Mouse (Mus musculus) T-cell, adult 66 days (primary cell): ENCODE measurements around the gene Gm11555. TPM values are rescaled to one million over a fixed set of nuclear protein-coding genes. Genes with fewer than 3 reads are reported as not detected.

Experiments
- total RNA-seq, 2 experiments: library from RNA; stranded (reverse); gene quantifications; 3 replicates in 1 of 2; 4 replicates in 1 of 2; pipeline ENCODE4 v1.2.4; 2023

The Gm11555 gene
- not detected for total RNA-seq

DNA sequence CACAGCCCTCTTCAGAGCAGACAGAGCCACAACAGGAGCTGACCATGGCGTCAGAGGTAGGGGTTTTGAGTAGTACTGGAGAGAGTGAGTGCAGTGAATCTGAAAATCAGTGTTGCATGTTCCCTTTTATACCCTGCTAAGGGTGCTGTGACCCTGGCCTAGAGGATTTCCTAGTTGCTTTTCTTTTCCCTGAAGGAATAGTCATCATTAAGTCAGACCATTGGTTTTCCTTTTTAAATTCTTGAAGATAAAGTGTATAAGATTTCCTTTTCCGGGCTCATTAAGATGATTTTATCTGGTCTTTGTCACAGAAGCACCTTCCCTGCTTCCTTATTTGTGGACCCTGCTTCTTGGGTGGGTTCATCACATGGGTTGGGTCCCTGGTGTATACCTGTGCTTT, at the start of gene Gm11555:
Gene Gm11555 (minus strand): TSS at position 101 of the 400 bp plus-strand sequence.

DNA sequence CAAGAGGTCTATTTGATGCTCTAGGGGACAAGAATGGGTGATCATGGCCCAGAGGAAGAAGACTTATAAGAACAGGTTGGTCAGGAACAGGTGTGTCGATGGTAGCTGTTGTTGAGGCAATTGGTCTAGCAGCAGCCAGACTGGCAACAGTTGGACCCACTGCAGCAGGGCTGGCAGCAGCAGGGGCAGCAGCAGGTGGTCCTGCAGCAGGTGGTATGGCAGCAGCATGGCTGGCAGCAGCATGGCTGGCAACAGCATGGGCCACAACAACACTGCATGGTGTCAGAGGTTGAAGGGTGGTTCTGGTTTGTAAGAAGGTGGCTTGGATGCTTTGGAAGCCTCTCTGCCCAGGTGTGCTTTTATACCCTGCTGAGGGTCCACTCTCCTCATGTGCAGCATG, 40.4 kb upstream of the Gm11555 start, which contains the start of gene Gm14190:
Gene Gm14190 (minus strand): TSS at position 278 of the 400 bp plus-strand sequence.

GRCm38 (mm10) chr11:99665860-99666259, 15.8 kb upstream of the Gm11555 start, which contains the start of gene Krtap4-6:
TSS of gene Krtap4-6 (minus strand) at chr11:99665960.

GRCm38 (mm10) chr11:99658467-99659010, 8.5 kb upstream of the Gm11555 start, which contains the start of gene Gm11563:
TSS of gene Gm11563 (minus strand) at chr11:99658960.

GRCm38 (mm10) chr11:99643635-99644139, 6.3 kb downstream of the Gm11555 start, which contains the start of gene Krtap4-7:
TSS of gene Krtap4-7 (minus strand) at chr11:99644089.

DNA sequence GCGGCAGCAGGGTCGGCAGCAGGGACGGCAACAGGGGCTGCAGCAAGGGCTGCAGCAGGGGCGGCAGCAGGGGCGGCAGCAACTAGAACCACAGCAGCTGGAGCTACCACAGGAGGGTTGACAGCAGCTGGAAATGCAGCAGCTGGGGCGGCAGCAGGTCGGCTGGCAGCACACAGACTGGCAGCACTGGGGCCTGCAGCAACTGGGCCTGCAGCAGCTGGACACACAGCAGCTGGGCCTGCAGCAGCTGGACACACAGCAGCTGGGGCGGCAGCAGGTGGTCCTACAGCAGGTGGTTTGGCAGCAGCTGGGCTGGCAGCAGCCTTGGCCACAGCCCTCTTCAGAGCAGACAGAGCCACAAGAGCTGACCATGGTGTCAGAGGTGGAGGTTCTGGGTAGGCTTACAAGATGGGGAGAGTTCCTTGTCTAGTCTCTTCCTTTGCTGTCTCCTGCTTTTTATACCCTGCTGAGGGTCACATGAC, 15.3 kb downstream of the Gm11555 start, which contains the start of gene Krtap4-2:
Gene Krtap4-2 (minus strand): TSS at position 432 of the 482 bp plus-strand sequence.

GRCm38 (mm10) chr11:99628138-99628537, 21.9 kb downstream of the Gm11555 start, which contains the start of gene Krtap4-1:
TSS of gene Krtap4-1 (minus strand) at chr11:99628238.

GRCm38 (mm10) chr11:99620335-99620734, 29.7 kb downstream of the Gm11555 start, which contains the start of gene Gm11562:
TSS of gene Gm11562 (minus strand) at chr11:99620435.

GRCm38 (mm10) chr11:99614796-99615363, 35.2 kb downstream of the Gm11555 start, which contains the start of gene Krtap2-4:
TSS of gene Krtap2-4 (minus strand) at chr11:99614846.

DNA sequence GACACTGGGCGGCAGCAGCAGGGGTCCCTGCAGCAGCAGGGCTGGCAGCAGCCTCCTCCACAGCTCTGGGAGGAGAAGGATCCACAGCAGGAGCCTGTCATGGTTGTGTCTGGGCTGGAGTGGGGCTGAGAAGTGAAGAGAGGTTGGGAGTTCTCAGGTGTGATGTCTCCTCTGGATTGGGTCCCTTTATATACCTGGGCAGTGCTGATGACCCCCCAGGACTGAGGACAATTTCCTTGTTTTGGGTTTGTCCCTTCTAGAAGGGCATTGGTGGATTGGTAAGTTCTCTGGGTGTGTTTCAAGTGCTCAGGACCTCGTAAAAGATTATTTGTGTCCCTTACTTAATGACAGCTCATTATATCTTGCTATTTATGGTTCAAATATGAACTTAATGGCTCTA, 39.9 kb downstream of the Gm11555 start, which contains the start of gene Gm11937:
Gene Gm11937 (minus strand): TSS at position 101 of the 400 bp plus-strand sequence.

DNA sequence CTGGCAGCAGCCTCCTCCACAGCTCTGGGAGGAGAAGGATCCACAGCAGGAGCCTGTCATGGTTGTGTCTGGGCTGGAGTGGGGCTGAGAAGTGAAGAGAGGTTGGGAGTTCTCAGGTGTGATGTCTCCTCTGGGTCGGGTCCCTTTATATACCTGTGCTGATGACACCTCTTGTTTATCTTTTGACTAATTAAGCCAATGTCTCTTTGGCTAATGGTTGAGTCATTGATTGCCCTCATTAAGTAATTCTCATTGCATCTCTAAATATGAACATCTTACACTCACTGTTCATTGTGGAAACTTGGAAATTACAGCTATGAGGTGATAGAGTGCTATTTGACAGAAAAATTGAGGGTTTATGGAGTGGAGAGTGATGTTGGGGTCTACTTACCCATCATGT, 46.8 kb downstream of the Gm11555 start, which contains the start of gene Gm11938:
Gene Gm11938 (minus strand): TSS at position 101 of the 400 bp plus-strand sequence.

Other genes with a start within 250 kb of the Gm11555 start
- not detected for gene Krt12, start 228.0 kb downstream of the Gm11555 start, total RNA-seq
- not detected for gene Krt20, start 212.1 kb downstream of the Gm11555 start, total RNA-seq
- gene Krt23, start 157.1 kb downstream of the Gm11555 start, total RNA-seq = not detected
- not detected for gene Krt39, start 128.9 kb downstream of the Gm11555 start, total RNA-seq
- gene Krt40, start 107.1 kb downstream of the Gm11555 start, total RNA-seq = not detected
- not detected for gene Krtap3-3, start 99.4 kb downstream of the Gm11555 start, total RNA-seq
- not detected for gene Krtap3-2, start 93.4 kb downstream of the Gm11555 start, total RNA-seq
- gene Gm11939, start 90.8 kb downstream of the Gm11555 start, total RNA-seq = not detected
- not detected for gene Krtap3-1, start 83.6 kb downstream of the Gm11555 start, total RNA-seq
- gene Krtap1-5, start 69.2 kb downstream of the Gm11555 start, total RNA-seq = not detected
- not detected for gene Krtap1-4, start 66.6 kb downstream of the Gm11555 start, total RNA-seq
- not detected for gene Krtap1-3, start 58.9 kb downstream of the Gm11555 start, total RNA-seq
- not detected for gene Krtap9-3, start 52.1 kb downstream of the Gm11555 start, total RNA-seq
- not detected for gene Gm11938, start 46.9 kb downstream of the Gm11555 start, total RNA-seq
- gene Gm11937, start 40.0 kb downstream of the Gm11555 start, total RNA-seq = not detected
- not detected for gene Krtap2-4, start 35.4 kb downstream of the Gm11555 start, total RNA-seq
- not detected for gene Gm11562, start 29.8 kb downstream of the Gm11555 start, total RNA-seq
- gene Krtap4-1, start 22.0 kb downstream of the Gm11555 start, total RNA-seq = not detected
- gene Krtap4-2, start 15.2 kb downstream of the Gm11555 start, total RNA-seq = not detected
- not detected for gene Krtap4-7, start 6.1 kb downstream of the Gm11555 start, total RNA-seq
- gene Gm11563, start 8.7 kb upstream of the Gm11555 start, total RNA-seq = not detected
- not detected for gene Krtap4-6, start 15.7 kb upstream of the Gm11555 start, total RNA-seq
- not detected for gene Gm14190, start 40.5 kb upstream of the Gm11555 start, total RNA-seq
- not detected for gene Gm14180, start 84.1 kb upstream of the Gm11555 start, total RNA-seq
- gene Gm11595, start 122.7 kb upstream of the Gm11555 start, total RNA-seq = not detected
- gene Krtap4-8, start 130.5 kb upstream of the Gm11555 start, total RNA-seq = not detected
- gene Krtap4-9, start 135.0 kb upstream of the Gm11555 start, total RNA-seq = not detected
- not detected for gene Gm11596, start 143.2 kb upstream of the Gm11555 start, total RNA-seq
- not detected for gene Gm11569, start 148.7 kb upstream of the Gm11555 start, total RNA-seq
- not detected for gene Gm11554, start 154.2 kb upstream of the Gm11555 start, total RNA-seq
- not detected for gene Krtap4-13, start 159.7 kb upstream of the Gm11555 start, total RNA-seq
- gene Gm11564, start 165.4 kb upstream of the Gm11555 start, total RNA-seq = not detected
- not detected for gene 2300003K06Rik, start 187.8 kb upstream of the Gm11555 start, total RNA-seq
- gene Krtap4-16, start 201.4 kb upstream of the Gm11555 start, total RNA-seq = not detected
- gene Gm11568, start 207.7 kb upstream of the Gm11555 start, total RNA-seq = not detected
- not detected for gene Gm11559, start 214.2 kb upstream of the Gm11555 start, total RNA-seq
- not detected for gene Krtap9-1, start 223.2 kb upstream of the Gm11555 start, total RNA-seq
- not detected for gene Gm11567, start 229.0 kb upstream of the Gm11555 start, total RNA-seq